Mouse (Mus musculus) olfactory bulb, adult 2 months (tissue): ENCODE results near the gene Fam25c.

ENCODE experiments used
- CTCF ChIP-seq: fragments of 200-500 bp; IDR thresholded peaks from 2 replicates; pipeline ENCODE4 v1.5.1; 2012; ENCODE audit warnings: low read depth, mild to moderate bottlenecking, low read length, moderate library complexity; ENCODE audit not compliant: insufficient read depth
- POLR2A ChIP-seq: fragments of 200-500 bp; IDR thresholded peaks from 2 replicates; pipeline ENCODE4 v1.6.1; 2012; ENCODE audit warnings: mild to moderate bottlenecking, low read depth, low read length, moderate library complexity; ENCODE audit not compliant: insufficient read depth

DNA sequence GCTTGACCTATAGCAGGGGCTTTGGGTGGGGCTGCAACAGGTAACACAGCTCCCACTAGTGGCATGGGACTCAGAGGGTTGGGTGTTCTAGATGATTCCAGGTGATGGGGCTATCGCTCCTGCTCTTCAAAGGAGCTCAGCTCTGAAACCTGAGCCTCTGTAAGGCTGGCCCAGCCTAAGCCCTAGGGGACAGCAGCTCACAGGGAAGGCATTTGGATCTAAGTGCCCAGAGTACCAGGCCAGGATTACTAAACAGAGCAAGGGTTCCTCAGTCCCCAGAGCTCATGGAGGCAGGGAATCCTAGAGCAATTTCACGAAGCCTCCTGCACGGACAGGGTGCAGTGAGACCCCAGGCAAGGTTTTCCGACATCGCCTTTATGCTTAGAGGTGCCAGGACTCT lies 20.7 kb upstream of the Fam25c start:
- no peak for TF ChIP-seq CTCF
- TF ChIP-seq POLR2A, result no peak
